Mouse (Mus musculus) fat pad, adult 2 months (tissue): ENCODE results near the gene Tunar.

ENCODE experiments used
- DNase-seq: peaks from one replicate; pipeline ENCODE4 v3.0.0-alpha.2; 2011; ENCODE audit warnings: low read depth, low spot score; ENCODE audit errors: extremely low read depth

The Tunar gene

DNA sequence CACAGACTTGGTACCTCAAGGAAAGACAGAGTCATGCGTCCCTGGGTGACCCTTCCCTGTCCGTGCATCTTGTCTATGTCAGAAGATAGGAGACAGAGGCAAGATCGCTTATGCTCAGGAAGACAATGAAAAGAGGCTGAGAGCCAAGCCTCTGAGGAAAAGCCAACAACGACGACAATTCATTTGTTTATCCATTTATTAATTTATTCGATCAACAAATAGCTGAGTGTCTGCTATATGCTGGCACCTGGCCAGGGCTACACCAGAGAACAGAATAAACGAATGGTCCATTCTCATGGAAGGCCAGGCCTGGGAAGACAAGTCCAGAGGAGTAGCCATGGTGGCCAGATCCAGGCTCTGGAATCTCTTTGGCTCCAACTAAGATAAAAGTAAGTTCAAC lies 61.0 kb downstream of the Tunar start:
- no peak for DNase-seq

DNA sequence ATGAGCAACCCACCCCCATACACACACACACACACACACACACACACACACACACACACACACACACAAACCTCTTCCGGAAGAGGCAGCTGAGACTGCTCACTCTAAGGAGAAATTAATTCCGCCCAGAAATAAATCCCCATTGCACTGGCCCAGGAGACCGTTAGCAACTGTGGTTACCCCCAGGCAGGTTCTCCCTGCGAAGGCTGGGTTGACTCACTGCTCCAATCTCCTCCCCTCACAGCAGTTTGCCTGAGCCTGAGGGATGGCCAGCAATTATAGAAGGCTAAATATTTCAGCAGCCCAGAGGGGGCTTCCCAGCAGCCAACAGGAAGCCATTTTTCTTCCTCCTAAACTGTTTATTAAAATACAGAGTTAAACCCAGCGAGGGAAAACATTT lies 64.5 kb downstream of the Tunar start:
- DNase-seq = no peak

DNA sequence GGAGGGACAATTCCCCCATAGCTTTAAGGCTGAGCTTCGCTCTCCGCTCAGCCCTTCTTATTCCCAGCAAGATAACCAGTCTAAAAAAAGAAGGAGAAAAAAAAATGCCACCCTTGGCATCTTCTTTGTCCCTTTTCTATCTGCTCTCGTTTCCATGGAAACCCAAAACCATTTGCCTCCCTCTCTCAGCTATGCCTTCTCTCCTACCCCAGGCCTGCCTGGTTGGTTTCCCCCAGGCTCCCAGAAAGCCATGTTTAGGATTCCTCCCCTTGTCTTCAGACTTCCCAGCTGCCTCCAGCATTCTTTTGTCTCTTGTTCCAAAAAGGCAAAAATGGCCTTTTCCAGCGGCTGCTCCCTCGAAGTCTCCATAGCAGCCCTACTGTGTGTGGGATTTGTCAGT lies 70.1 kb downstream of the Tunar start:
- DNase-seq = no peak

DNA sequence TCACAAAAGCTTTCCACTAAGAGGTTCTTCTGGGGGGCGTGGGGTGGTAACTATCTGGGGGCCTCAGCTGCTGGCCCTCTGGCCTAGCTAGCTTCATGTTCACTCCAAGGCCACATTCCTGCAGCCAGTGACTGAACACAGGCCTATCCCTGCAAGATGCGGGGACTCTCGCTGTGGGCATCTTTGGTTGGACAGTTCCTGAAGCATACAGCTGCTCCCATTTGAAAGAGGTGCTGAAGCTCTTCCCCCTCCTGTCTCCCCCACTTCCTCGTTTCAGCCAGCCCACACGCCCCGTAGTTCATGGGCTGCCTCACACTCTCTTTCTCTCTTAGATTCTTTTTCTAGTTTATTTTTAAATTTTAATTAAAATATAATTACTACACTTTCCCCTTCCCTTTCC lies 72.3 kb downstream of the Tunar start:
- no peak for DNase-seq

DNA sequence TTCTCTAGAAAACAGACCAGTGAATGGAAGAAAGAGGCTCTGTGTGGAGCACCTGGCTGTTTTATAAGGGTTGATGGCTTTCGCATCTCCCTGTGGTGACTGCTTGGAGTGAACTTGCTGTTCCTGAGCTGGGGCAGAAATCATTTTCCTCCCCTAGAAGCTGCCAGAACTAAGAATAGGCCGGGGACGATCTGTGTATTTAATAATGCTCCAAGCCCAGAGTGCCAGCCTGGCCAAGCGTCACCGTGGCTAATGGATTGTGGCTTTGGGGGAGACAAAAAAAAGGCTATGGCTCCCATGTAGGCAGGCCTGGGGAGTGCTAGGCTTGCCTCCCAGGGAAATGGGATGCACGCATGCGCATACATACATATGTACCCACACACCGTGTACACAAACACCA lies 80.2 kb downstream of the Tunar start:
- no peak for DNase-seq

DNA sequence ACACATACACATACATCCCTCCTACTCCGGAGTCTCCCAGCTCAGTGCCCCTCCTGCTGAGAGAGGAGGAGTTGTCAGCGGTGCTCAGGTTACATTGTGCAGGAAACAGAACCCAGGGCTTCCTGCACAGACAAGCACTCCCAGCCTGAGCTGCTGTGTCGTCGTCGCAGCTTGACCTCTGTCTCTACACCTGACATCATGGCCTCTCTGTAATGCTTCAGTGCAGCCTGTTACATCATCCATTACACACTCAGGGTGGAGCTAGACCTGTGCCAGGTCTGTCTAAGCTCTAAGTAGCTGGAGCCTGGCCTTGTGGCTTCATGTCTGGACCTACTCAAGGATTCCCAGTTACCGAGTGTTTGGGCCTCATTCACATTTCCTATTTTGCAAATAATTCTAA lies 86.8 kb downstream of the Tunar start:
- DNase-seq = no peak

DNA sequence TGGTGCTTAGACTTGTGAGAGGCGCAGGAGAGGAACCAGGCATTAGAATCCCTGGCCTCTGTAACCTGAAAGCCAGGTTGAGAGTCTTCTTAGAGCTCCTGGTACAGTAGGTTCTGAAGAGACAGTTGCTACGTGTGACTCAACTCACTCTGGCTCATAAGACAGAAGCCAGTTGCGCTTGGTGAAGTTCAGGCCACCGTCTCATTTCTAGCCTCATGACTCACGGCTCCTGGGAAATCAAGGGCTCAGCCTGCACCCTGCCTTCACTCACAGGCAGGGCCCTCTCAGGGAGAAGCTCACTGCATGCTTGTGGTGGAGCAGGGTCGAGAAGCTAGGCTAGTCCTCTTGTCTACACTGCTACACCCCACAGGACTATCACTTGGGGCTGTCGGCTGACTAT lies 92.9 kb downstream of the Tunar start:
- no peak for DNase-seq

DNA sequence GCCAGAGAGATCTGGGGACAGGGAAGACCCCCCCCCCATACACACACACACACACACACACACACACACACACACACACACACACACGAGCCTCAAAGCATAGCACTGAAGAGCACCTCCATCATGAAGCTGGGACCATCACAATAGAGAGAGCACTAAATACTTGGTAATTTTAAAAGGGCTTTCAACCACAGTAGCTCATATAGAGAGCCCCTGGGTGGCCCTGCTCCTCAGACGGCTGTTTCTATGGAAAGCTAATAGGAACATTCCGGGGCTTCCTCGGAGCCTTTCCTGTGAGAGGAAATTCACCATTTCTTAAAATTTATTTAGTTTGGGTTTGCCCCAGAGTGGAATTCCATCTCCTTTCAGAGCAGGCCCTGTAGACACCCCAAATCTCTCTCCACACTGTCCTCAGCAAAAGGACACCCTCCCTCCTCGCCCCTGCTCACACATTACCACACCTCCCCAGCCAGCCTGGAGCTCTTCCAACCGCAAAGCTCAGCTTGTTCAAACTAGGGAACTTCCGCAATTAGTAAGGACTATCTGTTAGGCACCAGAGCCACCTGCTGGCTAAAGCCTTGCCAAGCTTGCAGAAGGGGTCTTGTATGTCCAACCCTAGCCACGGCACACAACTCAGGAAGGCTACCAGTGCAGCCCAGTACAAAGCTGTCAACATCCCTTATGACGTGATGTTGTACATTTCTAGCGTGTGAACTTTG lies 93.5 kb downstream of the Tunar start:
- no peak for DNase-seq

DNA sequence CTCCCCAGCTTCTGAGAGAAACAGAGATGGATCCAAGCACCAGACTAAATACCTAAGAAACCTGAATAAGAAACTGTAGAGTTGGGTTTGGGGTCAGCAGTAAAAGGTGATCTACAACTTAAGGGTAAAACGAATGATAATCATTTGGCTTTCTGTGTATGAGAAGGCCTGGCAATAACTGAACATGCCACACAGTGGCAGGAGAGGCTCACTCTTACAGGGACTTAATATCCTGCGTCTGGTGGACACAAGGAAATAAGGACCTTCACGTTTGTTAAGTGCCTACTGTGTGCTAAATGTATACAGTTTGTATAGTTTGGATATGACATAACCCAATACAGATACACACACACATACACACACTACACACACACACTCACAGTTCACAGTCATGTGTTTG lies 98.2 kb downstream of the Tunar start:
- no peak for DNase-seq

DNA sequence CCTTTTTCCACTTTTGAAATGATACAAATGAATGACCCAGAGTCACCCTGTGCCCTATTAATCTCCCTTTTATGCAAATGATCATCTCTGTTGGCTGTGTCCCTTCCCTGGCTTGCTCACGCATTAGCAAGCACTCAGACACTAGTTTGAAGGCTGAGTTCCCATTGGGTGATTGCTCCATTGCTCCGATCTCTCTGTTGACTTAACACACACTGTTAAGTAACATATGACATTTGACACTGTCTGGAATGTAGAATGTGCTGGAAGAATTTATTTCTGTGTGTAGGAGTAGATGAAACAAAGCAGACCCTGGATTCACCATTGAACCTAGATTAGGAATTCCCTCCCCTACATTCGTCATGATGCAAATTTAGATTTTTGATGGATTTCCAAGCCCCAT lies 99.1 kb downstream of the Tunar start:
- no peak for DNase-seq
